Mouse (Mus musculus): Measurements from ENCODE around the gene Mmrn1.

- no peak for TF ChIP-seq CTCF (IDR thresholded peaks at IDR 0.05; ENCODE audit: low read depth)
- TF ChIP-seq EP300 (IDR thresholded peaks at IDR 0.05; ENCODE audit: low read depth) = no peak
Observed at GRCm38 (mm10) chr6:60881534-60881933, 43.2 kb upstream of the Mmrn1 start.

Measured in liver, postnatal 0 days (tissue).